Mouse (Mus musculus) left cerebral cortex, adult 6 months (tissue): Measurements from ENCODE around the gene Tmem51. TPM values are rescaled to one million over a fixed set of nuclear protein-coding genes. Genes with fewer than 3 reads are reported as not detected.

Experiments used
- long read RNA-seq, 2 experiments: library from polyadenylated mRNA; unstranded; transcript quantifications; one replicate each; pipeline ENCODE4 v2.0.0; 2019 to 2020
- polyA plus RNA-seq: library from polyadenylated mRNA; unstranded; fragments of <200 nt; fragmentation: Nextera tagmentation; gene quantifications from 2 replicates; pipeline ENCODE4 v1.2.3, GENCODE M21; 2021

The Tmem51 gene
- 6.9 and 7.7 TPM in 2 replicates for polyA plus RNA-seq
- long read RNA-seq, experiment 1, transcript Tmem51-201 (3 exons, 1,875 nt): major isoform, 46 of 49 reads
- long read RNA-seq, experiment 1, partial matches to known transcripts: 0 of 49 reads
- long read RNA-seq, experiment 1, other reads (novel, unspliced or antisense): 3 of 49 reads
- long read RNA-seq, experiment 2, transcript Tmem51-201 (3 exons, 1,875 nt): major isoform, 12 of 17 reads
- long read RNA-seq, experiment 2, partial matches to known transcripts: 3 of 17 reads
- long read RNA-seq, experiment 2, other reads (novel, unspliced or antisense): 2 of 17 reads

DNA sequence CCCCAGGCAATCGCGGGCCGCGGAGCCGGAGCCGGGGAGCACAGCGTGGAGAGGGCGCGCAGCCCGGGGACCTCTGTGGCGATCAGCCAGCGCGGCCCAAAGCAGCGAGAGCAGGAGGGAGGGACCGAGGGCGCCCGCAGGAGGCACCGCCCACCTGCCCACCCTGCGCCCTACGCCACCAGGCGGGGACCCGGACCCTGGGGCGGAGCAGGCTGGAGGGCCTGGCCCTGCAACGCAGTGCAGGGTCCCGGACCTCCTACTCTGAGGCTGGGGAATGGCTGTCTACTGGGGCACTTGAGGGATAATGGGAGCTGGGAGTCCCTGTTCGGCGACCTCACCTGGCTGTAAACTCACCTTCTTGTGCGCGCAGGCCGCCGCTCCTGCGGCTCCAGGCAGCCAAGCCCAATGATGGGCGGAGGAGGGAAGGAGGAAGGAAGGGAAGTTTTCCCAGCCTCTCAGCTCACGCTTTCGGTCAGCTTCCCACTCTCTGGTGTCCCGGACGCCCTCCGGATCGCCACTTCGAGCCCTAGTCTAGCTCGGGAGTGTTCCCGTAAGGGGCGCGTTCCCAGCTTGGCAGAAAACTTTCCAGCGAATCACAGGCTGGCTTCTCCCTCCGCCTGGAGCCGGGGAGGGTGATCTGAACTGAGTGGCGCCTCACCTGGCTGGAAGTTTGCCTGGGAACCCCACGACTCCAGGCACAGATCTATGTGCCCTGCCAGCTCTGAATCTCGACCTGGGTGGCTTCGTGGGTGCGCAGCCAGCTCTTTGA lies at the start of gene Tmem51:
TSS of gene Tmem51 (minus strand) at position 174 of the 769 bp plus-strand sequence.

GRCm38 (mm10) chr4:142014659-142015608 lies 69.2 kb downstream of the Tmem51 start, which contains the start of gene Fhad1:
Fhad1 (minus strand) TSS chr4:142015082.

Other genes with a start within 250 kb of the Tmem51 start
- not detected in 2 replicates for gene Ctrc, start 237.9 kb downstream of the Tmem51 start, polyA plus RNA-seq
- gene Efhd2, start 209.4 kb downstream of the Tmem51 start, polyA plus RNA-seq: 61.7 and 333 TPM in 2 replicates
- gene Fhad1, start 69.2 kb downstream of the Tmem51 start, polyA plus RNA-seq: 7.0 and 9.4 TPM in 2 replicates
- 17.4 and 26.1 TPM in 2 replicates for gene Kazn, start 155.1 kb upstream of the Tmem51 start, polyA plus RNA-seq